Mouse (Mus musculus): ENCODE data around the gene Sh3glb2. TPM values are rescaled to one million over a fixed set of nuclear protein-coding genes. Genes with fewer than 3 reads are reported as not detected.

Gene Sh3glb2
- total RNA-seq, 1 experiment from 2014 or later = 31.5 TPM

DNA sequence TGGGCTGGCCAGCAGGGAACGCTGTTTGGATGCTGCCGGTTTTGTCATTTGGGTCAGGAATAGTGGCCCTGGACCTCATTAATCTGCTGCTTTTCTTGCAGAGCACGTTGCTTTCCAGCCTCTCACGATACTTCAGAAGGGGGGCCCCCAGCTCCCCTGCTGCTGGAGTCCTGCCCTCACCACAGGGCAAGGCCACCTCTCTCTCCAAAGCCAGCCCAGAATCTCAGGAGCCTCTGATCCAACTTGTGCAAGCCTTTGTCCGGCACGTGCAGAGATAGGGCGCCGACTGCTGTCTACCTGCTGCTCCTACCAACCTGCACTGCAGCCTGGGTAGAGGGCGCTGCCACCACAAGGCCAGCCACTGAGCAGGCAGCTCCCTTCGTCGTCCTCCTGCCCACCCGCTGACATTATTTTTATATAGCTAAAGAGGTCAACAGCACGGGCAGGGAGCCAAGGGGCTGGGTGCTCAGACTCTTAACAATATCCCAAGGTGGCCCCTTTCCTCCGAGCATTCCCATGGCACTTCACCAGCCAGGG is 15.5 kb downstream of the Sh3glb2 start:
- ATAC-seq (replicated peaks; ENCODE audit: low read depth, poor library complexity, severe bottlenecking) = no peak

DNA sequence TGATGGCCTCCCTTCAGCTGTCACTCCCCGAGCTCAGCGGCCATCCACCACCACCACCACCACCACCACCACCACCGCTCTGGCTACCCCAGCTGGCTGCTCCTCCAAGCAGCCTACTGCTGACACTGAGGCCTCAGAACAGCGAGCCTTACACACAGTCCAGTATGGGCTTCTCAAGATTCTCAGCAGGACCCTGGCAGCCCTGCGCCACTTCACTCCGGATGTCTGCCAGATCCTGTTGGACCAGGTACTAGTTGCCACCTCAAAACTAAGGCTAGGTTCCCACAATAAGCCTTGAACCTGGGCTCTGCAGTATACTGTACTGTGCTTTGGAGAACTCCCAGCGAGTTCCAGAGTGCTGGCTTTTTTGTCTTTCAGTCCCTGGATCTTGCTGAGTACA is 16.6 kb downstream of the Sh3glb2 start:
- ATAC-seq (replicated peaks; ENCODE audit: low read depth, poor library complexity, severe bottlenecking) = no peak

DNA sequence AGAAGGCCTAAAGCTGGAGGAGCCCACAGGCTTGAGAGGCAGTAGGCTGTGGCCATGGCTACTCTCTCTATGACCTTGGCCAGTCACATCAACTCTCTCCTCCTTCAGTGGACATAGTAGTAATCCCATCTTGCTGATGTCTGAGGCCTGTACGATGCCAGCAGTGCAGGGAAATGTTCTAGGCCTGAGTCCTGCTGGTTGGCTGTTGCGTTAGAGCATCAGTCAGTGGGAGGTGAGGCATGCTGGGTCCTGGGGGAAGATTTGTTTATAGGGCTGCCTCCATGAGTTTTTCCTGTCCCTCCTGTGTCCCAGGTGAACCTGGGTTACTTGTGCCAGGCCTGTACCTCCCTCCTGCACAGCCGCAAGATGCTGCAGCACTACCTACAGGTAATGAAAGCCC is 17.1 kb downstream of the Sh3glb2 start:
- ATAC-seq (replicated peaks; ENCODE audit: low read depth, poor library complexity, severe bottlenecking) = no peak

DNA sequence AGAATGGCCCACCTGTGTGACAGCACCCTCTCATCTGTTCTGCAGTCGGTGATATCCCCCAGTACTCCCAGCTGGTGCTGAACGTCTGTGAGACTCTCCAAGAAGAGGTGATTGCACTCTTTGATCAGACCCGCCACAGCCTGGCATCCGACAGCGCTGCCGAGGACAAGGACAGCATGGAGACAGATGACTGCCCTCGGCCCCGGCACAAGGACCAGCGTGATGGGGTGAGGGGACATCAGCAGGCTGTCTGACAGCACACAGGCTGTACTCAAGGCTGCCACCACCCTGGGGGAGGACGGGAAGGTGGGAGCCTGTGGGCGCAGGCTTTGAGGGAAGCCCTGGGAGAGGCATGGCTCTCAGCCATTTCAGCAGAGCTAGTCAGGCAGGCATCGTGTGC is 22.0 kb downstream of the Sh3glb2 start:
- ATAC-seq (replicated peaks; ENCODE audit: low read depth, poor library complexity, severe bottlenecking) = no peak

DNA sequence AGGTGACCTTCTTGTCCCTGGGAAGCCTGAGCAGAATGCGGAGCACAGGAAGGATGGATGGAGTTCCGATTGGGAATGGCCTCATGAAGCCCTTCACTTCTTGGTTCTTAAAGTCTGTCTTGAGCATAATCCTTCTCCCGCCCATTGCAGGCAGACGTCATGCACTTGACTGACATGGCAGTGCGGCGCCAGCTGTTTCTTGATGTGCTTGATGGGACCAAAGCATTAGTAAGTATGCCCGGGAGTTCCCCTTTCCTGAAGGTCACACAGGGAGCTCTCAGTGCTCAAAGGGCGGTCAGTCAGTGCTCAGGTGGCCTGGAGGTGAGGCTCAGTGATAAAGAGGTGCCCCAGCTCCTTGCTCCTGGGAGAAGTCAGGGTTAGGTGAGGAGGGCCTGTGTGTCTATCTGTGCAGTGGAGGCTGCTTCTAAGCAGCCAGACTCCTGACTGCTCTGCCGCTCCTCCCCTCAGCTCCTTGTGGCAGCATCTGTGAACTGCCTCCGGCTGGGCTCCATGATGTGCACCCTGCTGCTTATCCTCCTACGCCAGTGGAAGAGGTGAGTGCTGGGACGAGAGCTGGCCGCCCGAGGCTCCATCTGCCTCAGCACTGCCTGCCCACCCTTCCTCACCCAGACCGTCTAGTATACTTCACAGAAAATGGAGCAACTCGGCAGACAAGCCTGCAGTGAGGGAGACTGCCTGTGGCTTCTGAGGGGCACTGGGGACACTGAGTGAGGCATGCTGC is 22.8 kb downstream of the Sh3glb2 start:
- no peak for ATAC-seq (replicated peaks; ENCODE audit: low read depth, poor library complexity, severe bottlenecking)

DNA sequence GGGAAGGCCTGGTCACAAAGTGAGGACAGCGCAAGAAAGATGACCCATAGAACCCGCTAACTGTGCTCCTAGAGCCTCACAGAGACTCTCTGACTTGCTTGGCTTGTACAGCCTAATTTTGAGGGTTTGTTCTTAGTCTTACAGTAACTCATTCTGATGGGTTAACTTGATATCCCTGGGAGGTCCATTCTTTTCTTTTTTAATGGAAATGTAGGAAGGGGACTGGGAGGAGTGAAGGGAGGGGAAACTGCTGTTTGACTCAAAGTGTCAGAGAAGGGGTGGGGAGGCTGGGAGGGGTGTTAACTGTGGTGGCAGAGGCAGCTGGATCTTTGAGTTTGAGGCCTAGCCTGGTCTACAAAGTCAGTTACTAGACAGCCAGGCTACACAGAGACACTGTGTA is 23.8 kb downstream of the Sh3glb2 start:
- ATAC-seq (replicated peaks; ENCODE audit: low read depth, poor library complexity, severe bottlenecking) = no peak

DNA sequence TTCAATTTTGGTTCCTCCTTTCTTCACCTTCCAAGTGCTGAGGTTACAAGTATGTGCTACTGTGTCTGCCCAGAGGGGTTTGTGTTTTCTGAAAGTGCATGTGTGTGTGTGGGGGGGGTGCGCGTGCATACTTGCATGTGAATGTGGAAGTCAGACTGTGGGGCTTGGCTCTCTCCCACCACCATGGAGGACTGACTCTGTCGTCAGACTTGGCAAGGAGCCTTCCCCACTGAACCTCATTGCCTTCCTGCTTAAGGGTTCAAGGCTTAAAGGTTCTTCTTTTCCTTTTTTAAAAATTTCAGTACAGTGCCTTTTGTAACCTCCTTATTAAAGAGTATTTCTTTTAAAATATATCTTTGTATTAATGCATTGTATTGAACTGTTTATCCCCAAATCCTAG is 30.3 kb downstream of the Sh3glb2 start:
- ATAC-seq (replicated peaks; ENCODE audit: low read depth, poor library complexity, severe bottlenecking) = no peak

DNA sequence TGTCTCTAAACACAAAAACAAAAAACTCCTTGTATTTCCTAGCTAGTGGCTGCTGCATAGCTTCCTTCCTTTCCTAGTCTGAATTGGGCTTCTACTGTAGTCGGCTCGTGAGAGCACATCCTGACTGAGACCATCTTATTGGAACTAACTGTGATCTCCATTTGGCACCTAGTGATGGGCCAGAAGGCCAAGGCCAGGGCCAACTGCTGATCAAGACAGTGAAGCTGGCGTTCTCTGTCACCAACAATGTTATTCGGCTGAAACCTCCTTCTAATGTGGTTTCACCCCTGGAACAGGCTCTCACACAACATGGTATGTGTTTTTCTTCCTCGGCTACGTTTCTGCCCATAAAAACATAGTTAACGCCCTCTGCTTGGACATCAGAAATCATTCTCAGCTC is 31.9 kb downstream of the Sh3glb2 start:
- ATAC-seq (replicated peaks; ENCODE audit: low read depth, poor library complexity, severe bottlenecking) = no peak

DNA sequence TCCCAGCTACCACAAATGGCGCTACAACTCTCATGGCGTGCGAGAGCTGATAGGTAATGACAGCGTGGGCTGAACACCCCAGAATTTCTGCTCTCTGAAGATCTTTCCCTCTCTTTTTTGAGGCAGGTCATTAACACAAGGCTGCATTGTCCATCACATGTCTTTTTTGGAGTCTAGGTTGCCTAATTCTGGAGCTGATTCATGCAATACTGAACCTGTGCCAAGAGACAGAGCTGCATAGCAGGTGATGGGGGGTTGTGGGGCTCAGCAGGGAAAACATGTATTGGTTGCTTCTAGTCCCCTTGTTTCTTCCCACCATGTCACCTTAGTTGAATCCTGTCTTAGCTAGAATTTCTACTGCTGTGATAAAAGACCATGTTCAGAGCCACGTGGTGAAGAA is 33.8 kb downstream of the Sh3glb2 start:
- no peak for ATAC-seq (replicated peaks; ENCODE audit: low read depth, poor library complexity, severe bottlenecking)

DNA sequence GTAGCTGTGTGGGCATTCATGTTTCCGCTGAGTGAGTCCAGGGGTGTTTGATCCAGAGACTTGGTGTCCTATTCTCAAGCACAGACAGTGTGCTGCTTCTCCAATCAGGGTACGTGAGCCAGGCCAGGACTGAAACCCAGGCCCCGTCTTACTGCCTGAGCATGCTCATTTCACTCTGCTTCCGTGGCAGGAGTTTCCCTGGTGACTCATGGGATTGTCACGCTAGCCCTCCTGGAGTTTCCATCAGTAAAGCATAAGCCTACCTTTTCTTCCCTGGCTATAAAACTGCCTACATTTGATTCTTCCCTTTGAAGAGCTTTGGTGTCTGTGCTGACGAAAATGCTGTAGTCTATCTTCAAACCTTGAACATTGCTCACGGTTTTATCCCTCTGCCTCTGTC is 36.0 kb downstream of the Sh3glb2 start:
- no peak for ATAC-seq (replicated peaks; ENCODE audit: low read depth, poor library complexity, severe bottlenecking)

DNA sequence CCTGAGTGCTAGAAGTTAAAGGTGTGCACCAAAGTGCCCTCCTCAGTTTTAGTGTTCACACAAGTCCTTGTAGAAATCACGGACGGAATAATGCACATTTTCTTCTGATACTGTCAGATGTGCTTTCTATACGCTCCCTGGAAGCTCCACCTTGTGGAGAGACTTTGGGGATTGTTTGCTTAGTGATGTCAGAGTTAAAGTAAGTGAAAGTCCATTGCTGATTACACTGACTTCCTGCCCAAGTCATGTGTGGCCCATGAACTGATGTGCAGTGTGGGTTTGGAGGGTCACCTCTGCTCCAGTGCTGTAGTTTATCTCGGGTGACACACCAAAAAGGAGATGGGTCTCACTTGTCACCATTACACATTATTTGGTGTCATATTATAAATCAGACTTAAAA is 39.9 kb downstream of the Sh3glb2 start:
- ATAC-seq (replicated peaks; ENCODE audit: low read depth, poor library complexity, severe bottlenecking) = no peak

DNA sequence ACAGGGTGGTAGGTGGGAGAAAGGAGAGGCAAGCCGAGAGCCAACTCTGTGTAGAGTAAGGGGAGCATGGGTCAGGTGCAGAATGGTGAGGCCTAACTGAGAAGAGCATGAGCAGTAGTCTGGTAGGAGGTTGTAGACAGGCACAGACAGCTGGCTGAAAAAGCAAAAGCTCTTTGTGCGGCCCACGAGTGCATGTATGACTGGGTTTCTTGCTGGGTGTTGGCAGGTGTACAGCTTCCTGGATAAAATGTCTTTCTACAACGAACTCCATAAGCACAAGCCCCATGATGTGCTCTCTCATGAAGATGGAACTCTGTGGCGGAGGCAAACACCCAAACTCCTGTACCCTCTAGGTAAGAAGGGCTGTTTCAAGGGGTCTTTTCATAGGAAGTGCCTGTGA is 42.2 kb downstream of the Sh3glb2 start:
- ATAC-seq (replicated peaks; ENCODE audit: low read depth, poor library complexity, severe bottlenecking) = no peak

DNA sequence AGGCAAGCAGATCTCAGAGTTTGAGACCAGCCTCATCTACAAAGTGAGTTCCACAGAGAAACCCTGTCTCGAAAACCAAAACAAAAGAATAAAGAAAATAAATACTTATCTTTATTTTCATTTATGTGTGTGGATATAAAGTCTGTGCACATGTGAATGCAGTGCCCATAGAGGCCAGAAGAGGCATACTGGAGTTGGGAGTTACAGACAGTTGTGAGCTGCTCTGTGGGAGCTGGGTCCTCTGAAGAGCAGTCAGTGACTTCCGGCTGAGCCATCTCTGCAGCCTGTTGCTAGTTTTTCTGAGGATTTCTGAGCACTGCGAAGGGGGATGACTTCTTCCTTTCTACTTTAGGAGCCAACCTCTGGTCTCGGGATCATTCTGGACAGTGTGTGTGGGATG is 43.0 kb downstream of the Sh3glb2 start:
- no peak; the same call in 1 of the 2 replicates for ATAC-seq (replicated peaks; ENCODE audit: low read depth, poor library complexity, severe bottlenecking)

DNA sequence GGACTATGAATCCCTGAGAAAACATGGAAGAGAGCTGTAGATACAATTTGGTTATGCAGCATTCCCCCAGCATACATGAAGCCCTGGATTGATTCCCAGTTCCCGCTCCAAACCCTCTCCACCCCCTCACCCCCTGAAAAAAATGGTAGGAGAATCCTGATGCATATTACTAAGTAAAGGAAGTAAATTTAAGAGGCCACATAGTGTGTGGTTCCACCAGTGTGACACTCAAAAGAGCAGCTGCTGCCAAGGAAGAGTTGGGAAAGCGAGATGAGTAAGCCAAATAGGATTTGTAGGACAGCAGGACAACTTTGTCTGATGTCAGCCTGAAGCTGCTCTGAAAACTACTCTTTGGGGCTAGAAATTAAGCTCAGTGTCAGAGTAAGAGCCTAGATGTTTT is 47.7 kb downstream of the Sh3glb2 start:
- no peak for ATAC-seq (replicated peaks; ENCODE audit: low read depth, poor library complexity, severe bottlenecking)

DNA sequence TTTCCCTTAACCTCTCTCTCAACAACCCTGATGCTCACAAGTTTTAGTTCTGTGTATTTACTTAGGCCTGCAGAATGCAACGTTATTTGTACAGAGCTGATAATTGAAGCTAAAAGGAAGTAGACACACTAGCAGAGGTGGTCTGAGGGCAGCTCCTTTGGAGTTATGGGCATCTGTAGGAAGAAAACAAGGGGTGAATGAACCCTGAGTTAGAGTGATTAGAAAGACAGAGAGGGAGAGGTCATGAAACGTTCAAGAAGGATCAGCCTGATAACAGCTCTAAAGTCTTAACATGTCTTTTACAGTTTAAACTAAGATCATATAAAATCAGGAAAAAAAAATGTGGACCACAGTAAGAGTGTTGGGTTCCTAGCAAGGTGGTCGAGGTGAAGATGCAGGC is 49.8 kb downstream of the Sh3glb2 start:
- ATAC-seq (replicated peaks; ENCODE audit: low read depth, poor library complexity, severe bottlenecking) = no peak

DNA sequence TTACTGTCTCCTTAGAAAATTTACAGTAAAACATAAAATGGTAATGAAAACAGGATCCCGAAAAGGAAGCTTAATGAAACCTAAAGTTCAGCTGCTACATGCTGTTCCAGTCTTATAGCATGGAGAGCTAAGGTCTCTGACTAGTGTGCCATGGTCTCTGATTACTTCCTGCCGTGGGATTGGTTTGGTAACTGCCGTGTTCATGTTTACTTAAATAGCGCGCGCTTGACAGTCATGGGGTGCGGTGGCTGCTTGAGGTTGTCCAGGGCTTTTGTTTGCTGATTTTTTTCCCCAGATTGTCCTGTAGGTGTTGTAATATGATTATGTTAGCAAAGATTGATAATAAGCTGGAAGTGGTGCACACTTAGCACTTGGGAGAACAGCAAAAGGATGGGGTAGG is 53.0 kb downstream of the Sh3glb2 start:
- no peak for ATAC-seq (replicated peaks; ENCODE audit: low read depth, poor library complexity, severe bottlenecking)

DNA sequence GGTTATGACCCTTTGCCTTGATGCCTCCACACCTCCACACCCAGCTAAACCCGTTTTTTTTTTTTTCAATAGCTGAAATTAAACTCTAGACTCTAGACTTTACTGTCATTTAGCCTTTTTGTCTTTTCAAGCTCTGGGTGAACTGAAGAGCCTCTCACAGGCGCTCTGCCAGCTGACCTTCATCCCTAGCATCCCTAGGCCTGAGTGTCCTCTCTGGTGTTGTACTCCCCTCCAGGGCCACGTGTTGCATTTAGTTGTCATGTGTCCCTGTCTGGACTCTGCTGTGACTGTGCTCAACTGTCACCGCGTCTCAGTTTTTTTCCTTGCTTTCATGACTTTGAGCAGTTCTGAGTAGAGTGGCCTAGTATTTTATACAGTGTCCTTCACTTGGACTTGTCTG is 59.2 kb downstream of the Sh3glb2 start:
- ATAC-seq (replicated peaks; ENCODE audit: low read depth, poor library complexity, severe bottlenecking) = no peak

DNA sequence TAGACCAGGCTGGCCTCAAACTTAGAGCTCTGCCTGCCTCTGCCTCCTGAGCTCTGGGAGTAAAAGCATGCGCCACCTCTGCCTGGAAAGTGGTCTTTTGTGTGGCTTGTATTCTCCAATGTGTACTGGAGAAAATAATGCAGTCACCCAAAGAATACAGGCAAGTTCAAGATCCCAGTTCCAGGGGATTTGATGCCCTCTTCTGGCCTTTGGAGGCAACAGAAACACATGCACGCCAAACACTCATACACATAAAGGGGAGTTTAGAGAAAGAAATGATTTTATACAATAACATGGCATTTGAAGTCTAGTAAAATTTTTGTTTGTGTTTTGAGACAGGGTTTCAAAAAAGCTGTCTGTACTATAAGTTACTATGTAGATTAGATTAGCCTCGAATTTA is 59.6 kb downstream of the Sh3glb2 start:
- ATAC-seq (replicated peaks; ENCODE audit: low read depth, poor library complexity, severe bottlenecking) = no peak

Measured in common myeloid progenitor, adult 5-6 weeks (primary cell).